Mouse (Mus musculus) midbrain, embryonic 16.5 days (tissue): Measurements from ENCODE around the gene Dnajb4. TPM values are rescaled to one million over a fixed set of nuclear protein-coding genes. Genes with fewer than 3 reads are reported as not detected.
A peak's percentile ranks its signal among the peaks of the same experiment; 100 is the strongest.

Source experiments
- ATAC-seq: fragments of 200-750 bp; cut with Nextera tagmentation; 2 replicates; pipeline ENCODE4 v1.8.0; 2017; ENCODE audit warnings: moderate TSS enrichment
- H3K27ac ChIP-seq: fragments of 300-500 bp; sonication (generic); 2 replicates; pipeline ENCODE4 v1.5.1; 2014; ENCODE audit warnings: mild to moderate bottlenecking, low read length, mixed read lengths
- H3K27me3 ChIP-seq: fragments of 300-500 bp; sonication (generic); 2 replicates; pipeline ENCODE4 v1.6.1; 2014; ENCODE audit warnings: low read depth, low read length, mixed read lengths; ENCODE audit not compliant: control insufficient read depth, insufficient read depth
- H3K36me3 ChIP-seq: fragments of 300-500 bp; sonication (generic); 2 replicates; pipeline ENCODE4 v1.6.1; 2014; ENCODE audit warnings: mild to moderate bottlenecking, low read length, moderate library complexity, mixed read lengths; ENCODE audit not compliant: control insufficient read depth, insufficient read depth
- H3K4me1 ChIP-seq: fragments of 300-500 bp; sonication (generic); 2 replicates; pipeline ENCODE4 v1.6.1; 2014; ENCODE audit warnings: mild to moderate bottlenecking, low read length, mixed read lengths; ENCODE audit not compliant: control insufficient read depth, insufficient read depth
- H3K4me2 ChIP-seq: fragments of 300-500 bp; sonication (generic); 2 replicates; pipeline ENCODE4 v1.6.1; 2014; ENCODE audit warnings: mild to moderate bottlenecking, low read length, mixed read lengths
- H3K4me3 ChIP-seq: fragments of 300-500 bp; sonication (generic); 2 replicates; pipeline ENCODE4 v1.5.1; 2014; ENCODE audit warnings: low read depth, mild to moderate bottlenecking, low read length, moderate library complexity, mixed read lengths
- H3K9ac ChIP-seq: fragments of 300-500 bp; sonication (generic); 2 replicates; pipeline ENCODE4 v1.6.1; 2014; ENCODE audit warnings: low read depth, low read length, mixed read lengths
- H3K9me3 ChIP-seq: fragments of 300-500 bp; sonication (generic); replicated peaks from 2 replicates; pipeline ENCODE4 v1.6.1; 2014; ENCODE audit warnings: mild to moderate bottlenecking, low read length, mixed read lengths; ENCODE audit not compliant: control insufficient read depth, poor library complexity, severe bottlenecking
- WGBS: fragments of 180-500 bp; shearing (Covaris S2); extraction: QIAGEN DNeasy Blood & Tissue Kit; methylation state at CpG from one replicate; pipeline ENCODE4 v1.1.7; 2014; 5-methylcytosine and 5-hydroxymethylcytosine counted together
- polyA plus RNA-seq: library from polyadenylated mRNA; unstranded; fragments of >200 nt; fragmentation: Nextera tagmentation; extraction: Ambion mirVana; gene quantifications from 2 replicates; pipeline ENCODE4 v1.2.1, GENCODE M21; 2015

The Dnajb4 gene
- polyA plus RNA-seq, 1 experiment from 2014 or later, result 48.8 TPM

DNA sequence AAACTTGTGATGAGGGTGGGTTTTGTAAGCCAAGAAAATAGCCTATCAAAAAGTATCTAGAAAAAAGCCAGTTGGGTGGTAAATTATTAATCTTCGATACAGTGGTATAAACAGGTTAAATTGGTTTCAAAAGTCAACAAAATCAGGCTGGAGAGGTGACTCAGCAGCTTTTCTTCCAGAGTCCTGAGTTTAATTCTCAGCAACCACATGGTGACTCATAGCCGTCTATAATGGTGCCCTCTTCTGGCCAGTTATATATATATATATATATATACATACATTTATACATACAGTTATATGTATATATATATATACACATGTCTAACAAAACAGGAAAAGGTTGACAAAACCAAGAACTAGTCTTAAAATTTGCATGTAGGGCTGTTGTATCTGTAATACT is 28.7 kb upstream of the Dnajb4 start:
- Histone ChIP-seq H3K9ac (no peak overlapping the region), H3K4me1 (no peaks in the 10 kb centered on the region), H3K27ac (no peak overlapping the region), H3K27me3 (no peaks in the 10 kb centered on the region), H3K9me3 (no peaks in the 10 kb centered on the region), H3K36me3 (peaks cover 11% of the 10 kb centered on the region), H3K4me2 (no peak overlapping the region), H3K4me3 (no peak overlapping the region)
- WGBS, result 71% methylated on average over 2 of the region's 2 CpGs
- no peak for ATAC-seq

DNA sequence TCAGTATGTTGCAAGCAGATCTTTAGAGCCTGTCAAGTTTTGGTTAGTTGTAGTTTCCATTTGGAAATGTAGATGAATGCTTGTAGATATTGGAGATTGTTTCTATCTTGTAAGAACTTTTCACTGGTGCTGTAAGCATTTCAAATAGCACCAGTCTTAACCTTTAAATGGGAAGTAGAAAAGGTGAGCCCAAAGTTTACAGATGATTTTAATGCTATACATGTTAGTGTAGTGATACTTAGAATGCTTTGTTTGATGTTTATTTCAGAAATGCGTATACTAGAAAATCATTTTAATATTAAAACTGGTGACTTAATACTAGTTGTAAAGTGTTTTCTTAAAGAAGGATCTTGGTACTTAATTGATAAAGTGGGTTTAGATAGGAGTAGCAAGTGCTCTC is 25.7 kb upstream of the Dnajb4 start:
- Histone ChIP-seq H3K9ac (no peak overlapping the region), H3K27ac (no peak overlapping the region), H3K36me3 (peaks cover 15% of the 10 kb centered on the region), H3K4me2 (no peak overlapping the region), H3K9me3 (no peaks in the 10 kb centered on the region), H3K4me1 (no peaks in the 10 kb centered on the region), H3K4me3 (no peak overlapping the region), H3K27me3 (no peaks in the 10 kb centered on the region)
- no peak for ATAC-seq
- WGBS, result 98% methylated on average over 1 of the region's 1 CpGs

DNA sequence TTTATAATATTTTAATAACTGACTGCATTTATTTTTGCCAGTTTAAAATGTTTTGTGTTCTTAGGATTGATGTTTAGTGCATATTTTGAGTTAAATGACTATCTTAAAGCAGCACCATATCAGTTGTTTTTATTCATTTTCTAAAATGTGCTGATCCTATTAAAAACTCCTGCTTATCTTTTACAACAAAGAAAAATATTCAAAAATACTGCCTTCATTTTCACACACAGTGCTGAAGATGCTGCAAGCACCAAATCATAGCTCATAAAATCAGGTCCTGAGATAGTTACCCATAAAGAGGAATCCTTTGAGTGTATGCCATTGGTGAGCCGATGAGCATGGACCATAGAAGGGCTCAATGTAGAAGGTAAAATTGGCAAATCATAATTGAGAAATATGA is 25.1 kb upstream of the Dnajb4 start:
- no peak for ATAC-seq
- no peaks in the 10 kb centered on the region for H3K27me3 ChIP-seq
- 98% methylated on average over 1 of the region's 1 CpGs for WGBS
- H3K4me3 ChIP-seq, result no peak overlapping the region
- H3K9me3 ChIP-seq, result no peaks in the 10 kb centered on the region
- H3K27ac ChIP-seq, result no peak overlapping the region
- H3K9ac ChIP-seq, result no peak overlapping the region
- H3K4me1 ChIP-seq, result no peaks in the 10 kb centered on the region
- no peak overlapping the region for H3K4me2 ChIP-seq
- peaks cover 15% of the 10 kb centered on the region for H3K36me3 ChIP-seq

DNA sequence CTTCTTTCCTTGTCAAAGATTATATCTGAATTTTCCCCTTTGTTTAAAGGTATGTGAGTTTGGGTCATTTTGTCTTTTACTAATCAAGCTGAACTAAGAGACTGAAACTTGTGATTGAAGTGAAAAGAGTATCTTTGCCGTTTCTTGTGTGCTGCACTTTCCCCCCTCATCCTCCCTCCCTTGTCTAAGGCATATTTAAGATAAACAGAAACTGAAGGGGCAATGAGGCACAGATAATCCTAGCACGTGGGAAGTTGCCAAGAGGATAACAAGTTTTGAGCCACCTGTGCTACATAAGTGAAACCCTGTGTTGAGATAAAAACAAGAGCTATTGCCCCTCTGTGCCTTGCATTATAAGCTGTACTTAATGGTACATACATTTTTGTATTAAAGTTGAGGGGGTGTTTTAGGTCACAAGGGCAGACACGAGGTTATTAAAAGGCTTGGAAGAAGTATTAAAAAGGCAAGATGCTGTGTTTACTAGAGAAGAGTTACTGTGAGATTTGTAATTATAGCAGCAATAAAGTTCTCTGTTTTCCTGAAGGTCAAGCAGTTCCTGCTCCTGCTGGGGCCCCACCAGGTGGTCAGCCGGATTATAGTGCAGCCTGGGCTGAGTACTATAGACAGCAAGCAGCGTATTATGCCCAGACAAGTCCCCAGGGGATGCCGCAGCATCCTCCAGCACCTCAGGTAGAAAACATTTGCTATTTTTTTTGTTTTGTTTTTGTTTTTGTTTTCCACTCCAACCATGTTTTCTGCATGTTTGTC is 21.4 kb upstream of the Dnajb4 start:
- Histone ChIP-seq H3K27me3 (no peaks in the 10 kb centered on the region), H3K27ac (no peak overlapping the region), H3K9ac (no peak overlapping the region), H3K4me1 (no peaks in the 10 kb centered on the region), H3K36me3 (peaks cover 21% of the 10 kb centered on the region), H3K9me3 (no peaks in the 10 kb centered on the region), H3K4me2 (no peak overlapping the region), H3K4me3 (no peak overlapping the region)
- WGBS, result 46% methylated on average over 6 of the region's 6 CpGs
- no peak for ATAC-seq

DNA sequence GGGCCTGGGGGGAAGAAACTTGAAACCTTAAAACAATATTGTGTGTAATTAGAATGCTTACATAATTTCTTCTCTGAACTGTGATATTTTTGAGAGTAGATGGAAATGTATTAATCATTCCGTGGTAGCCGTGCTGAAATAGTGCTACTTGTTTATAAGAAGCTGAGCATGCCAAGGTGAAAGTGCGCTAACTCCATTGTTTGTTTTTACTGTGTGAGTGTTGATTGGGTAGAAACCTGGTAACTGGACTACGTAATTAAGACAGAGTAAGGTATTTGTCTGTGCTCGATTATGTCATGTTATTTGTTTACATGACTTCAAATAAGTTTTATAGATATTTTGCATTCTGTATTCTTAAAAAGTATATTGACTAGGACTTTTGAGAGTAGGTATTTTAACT is 19.2 kb upstream of the Dnajb4 start:
- Histone ChIP-seq H3K9ac (no peak overlapping the region), H3K9me3 (no peaks in the 10 kb centered on the region), H3K27ac (no peak overlapping the region), H3K4me3 (no peak overlapping the region), H3K36me3 (peaks cover 35% of the 10 kb centered on the region), H3K4me1 (no peaks in the 10 kb centered on the region), H3K27me3 (no peaks in the 10 kb centered on the region), H3K4me2 (no peak overlapping the region)
- 94% methylated on average over 5 of the region's 5 CpGs for WGBS
- no peak for ATAC-seq

DNA sequence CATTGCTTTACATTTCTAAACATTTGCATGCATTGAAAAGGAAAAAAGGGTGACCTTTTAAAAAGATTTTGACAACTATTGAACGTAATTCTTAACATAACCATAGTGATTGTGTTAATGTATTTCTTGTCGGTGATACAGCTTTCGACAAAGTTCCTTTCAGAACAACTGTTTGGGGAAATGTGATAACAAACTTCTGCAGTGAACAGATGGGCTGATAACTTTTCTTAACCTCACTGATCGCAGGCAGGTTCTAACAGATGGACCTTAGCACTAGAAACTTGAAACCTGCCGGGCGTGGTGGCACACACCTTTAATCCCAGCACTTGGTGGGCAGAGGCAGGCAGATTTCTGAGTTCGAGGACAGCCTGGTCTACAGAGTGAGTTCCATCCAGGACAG is 18.7 kb upstream of the Dnajb4 start:
- H3K36me3 ChIP-seq, result peaks cover 39% of the 10 kb centered on the region
- 98% methylated on average over 7 of the region's 7 CpGs for WGBS
- no peaks in the 10 kb centered on the region for H3K27me3 ChIP-seq

DNA sequence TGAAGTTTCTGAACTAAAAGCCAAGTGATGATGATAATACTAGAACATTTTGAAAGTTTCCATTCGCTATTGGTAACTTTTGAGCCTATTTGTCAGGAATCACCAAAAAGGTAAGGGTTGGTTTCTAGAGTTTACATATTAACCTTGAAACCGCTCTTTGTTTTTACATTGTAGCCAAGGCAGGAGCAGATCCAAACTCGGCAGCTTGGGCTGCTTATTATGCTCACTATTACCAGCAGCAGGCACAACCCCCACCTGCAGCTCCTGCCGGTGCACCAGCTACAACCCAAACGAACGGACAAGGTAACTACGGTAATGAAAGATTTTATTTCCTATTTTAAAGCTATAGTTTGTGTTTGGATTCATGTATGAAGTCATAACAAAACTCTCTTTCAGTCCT is 15.8 kb upstream of the Dnajb4 start:
- Histone ChIP-seq H3K36me3 (peaks cover 54% of the 10 kb centered on the region), H3K4me1 (no peaks in the 10 kb centered on the region), H3K27ac (no peak overlapping the region), H3K9me3 (no peaks in the 10 kb centered on the region), H3K9ac (no peak overlapping the region), H3K4me2 (no peak overlapping the region), H3K27me3 (no peaks in the 10 kb centered on the region), H3K4me3 (no peak overlapping the region)
- ATAC-seq, result no peak
- 94% methylated on average over 7 of the region's 7 CpGs for WGBS

More for the DNA sequence above, 18.7 kb upstream of the Dnajb4 start:
- ATAC-seq, result no peak
- Histone ChIP-seq H3K4me3 (no peak overlapping the region), H3K9me3 (no peaks in the 10 kb centered on the region), H3K4me2 (no peak overlapping the region), H3K4me1 (no peaks in the 10 kb centered on the region), H3K27ac (no peak overlapping the region), H3K9ac (no peak overlapping the region)

DNA sequence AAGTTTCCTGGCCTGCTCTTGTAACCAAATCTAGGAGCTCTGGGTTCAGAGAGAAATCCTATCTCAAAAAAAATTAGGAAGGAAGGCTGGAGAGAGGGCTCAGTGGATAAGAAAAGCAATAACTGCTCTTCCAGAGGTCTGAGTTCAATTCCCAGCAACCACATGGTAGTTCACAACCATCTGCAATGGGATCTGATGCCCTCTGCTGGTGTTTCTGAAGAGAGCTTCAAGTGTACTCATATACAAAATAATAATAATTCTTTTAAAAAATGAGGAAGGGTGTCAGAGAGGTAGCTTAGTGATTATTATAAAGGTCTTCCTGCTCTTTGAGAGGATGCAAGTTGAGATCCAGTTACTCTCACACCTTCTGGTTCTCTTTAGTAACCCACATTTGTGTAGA is 14.8 kb upstream of the Dnajb4 start:
- no peaks in the 10 kb centered on the region for H3K4me1 ChIP-seq
- no peak overlapping the region for H3K9ac ChIP-seq
- no peak for ATAC-seq
- no peak overlapping the region for H3K27ac ChIP-seq
- H3K4me2 ChIP-seq, result no peak overlapping the region
- H3K27me3 ChIP-seq, result no peaks in the 10 kb centered on the region
- peaks cover 59% of the 10 kb centered on the region for H3K36me3 ChIP-seq
- no peak overlapping the region for H3K4me3 ChIP-seq
- no peaks in the 10 kb centered on the region for H3K9me3 ChIP-seq

DNA sequence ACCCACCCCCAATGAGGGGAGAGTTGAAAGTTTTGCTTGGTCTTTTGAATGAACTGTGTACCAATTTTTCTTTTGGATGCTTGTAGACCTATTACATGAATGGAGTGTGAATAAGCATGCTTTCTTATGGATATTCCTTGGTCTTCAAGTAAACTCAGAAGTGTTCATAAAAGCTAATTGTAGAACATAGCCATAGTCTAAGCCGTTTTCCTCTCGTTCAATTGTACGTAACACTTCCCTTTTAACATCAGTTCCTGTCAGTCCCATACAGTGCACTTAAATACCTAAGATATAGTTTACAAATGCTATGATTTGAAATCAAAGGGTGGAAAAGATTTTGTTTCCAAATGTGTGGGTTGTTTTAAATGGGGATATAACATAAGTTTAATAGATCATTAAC is 3.3 kb upstream of the Dnajb4 start:
- Histone ChIP-seq H3K36me3 (peaks cover 10% of the 10 kb centered on the region), H3K9ac (no peak overlapping the region), H3K27me3 (no peaks in the 10 kb centered on the region), H3K9me3 (no peaks in the 10 kb centered on the region), H3K27ac (no peak overlapping the region), H3K4me2 (peak overlapping the region; percentile 74), H3K4me3 (no peak overlapping the region; the same call in 1 of the 2 replicates), H3K4me1 (peaks cover 25% of the 10 kb centered on the region)
- ATAC-seq, result no peak
- 44% methylated on average over 3 of the region's 3 CpGs for WGBS
